Mouse (Mus musculus) olfactory bulb, adult 2 months (tissue): ENCODE results near the gene Speg.

Experiments used
- CTCF ChIP-seq: fragments of 200-500 bp; IDR thresholded peaks from 2 replicates; pipeline ENCODE4 v1.5.1; 2012; ENCODE audit warnings: low read depth, mild to moderate bottlenecking, low read length, moderate library complexity; ENCODE audit not compliant: insufficient read depth
- POLR2A ChIP-seq: fragments of 200-500 bp; IDR thresholded peaks from 2 replicates; pipeline ENCODE4 v1.6.1; 2012; ENCODE audit warnings: mild to moderate bottlenecking, low read depth, low read length, moderate library complexity; ENCODE audit not compliant: insufficient read depth

DNA sequence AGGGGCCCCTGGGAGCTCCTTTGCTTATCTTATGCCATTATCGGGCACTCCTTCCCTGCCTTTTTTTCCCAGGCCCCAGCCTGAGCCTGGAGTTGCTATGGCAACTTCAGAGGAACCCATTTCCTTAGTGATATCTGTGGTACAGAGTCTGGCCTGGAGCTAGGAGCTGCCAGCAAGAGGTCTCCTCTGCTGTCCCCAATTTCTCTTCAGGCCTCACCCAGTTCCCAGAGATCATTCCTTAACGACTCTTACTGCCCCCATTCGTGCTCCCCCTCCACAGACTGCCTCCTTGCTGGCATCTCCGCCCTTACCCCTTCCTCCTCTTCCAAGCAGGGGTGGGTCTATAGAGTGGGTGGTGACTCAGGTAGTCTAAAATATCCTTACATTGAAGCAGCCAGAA, 11.1 kb downstream of the Speg start:
- TF ChIP-seq CTCF (no peak), POLR2A (no peak)
